ENCODE assay signal across 23 mouse cellular contexts in genomic region chr13:16646056-16646455, GRCm38 (mm10).
A peak's percentile ranks its signal among the peaks of the same experiment; 100 is the strongest.
DNase-seq lines count a peak whose midpoint lies in the region; ATAC-seq and TF ChIP-seq lines count a peak whose summit lies in the region.
"Had no signal": no experiment of that assay in that cellular context is flagged by ENCODE, and none has a peak within 500 bp of the region (broad histone marks: within the 10 kb centered on the region; RNA-seq: fewer than 3 reads in every experiment).

No protein-coding gene starts in this region.

- no peaks in the 10 kb centered on the region for H3K9me3 ChIP-seq in hindbrain, embryonic 16.5 days (ENCODE audit: control insufficient read depth, low read length)
- H3K9me3 ChIP-seq in hindbrain, postnatal 0 days (ENCODE audit: low read length), result no peaks in the 10 kb centered on the region
- no peaks in the 10 kb centered on the region for H3K9me3 ChIP-seq in forebrain, postnatal 0 days (ENCODE audit: low read length)
- H3K9me3 ChIP-seq: embryonic facial prominence, embryonic 10.5 days; heart, embryonic 13.5 days; hindbrain, embryonic 13.5 days; intestine, embryonic 15.5 days; lung, embryonic 15.5 days had no signal

- H3K27me3 ChIP-seq in hindbrain, embryonic 16.5 days (replicated peaks; ENCODE audit: control insufficient read depth, insufficient read depth, low read length), result no peaks in the 10 kb centered on the region
- no peaks in the 10 kb centered on the region for H3K27me3 ChIP-seq in hindbrain, postnatal 0 days (ENCODE audit: insufficient read depth, low read length)
- H3K27me3 ChIP-seq in forebrain, postnatal 0 days (ENCODE audit: insufficient read depth, low read length), result no peaks in the 10 kb centered on the region
- H3K27me3 ChIP-seq: heart, embryonic 13.5 days; hindbrain, embryonic 13.5 days; intestine, embryonic 15.5 days; lung, embryonic 15.5 days; Patski had no signal

- ATAC-seq in hindbrain, embryonic 16.5 days, result peak; percentile 56; the same call in 1 of the 2 replicates
- ATAC-seq in hindbrain, postnatal 0 days, result no peak
- ATAC-seq in forebrain, postnatal 0 days, result peak; percentile 73
- ATAC-seq: activated CD4-positive, CD25-positive, alpha-beta regulatory T cell, adult 4 months; CD4-positive, CD25-positive, alpha-beta regulatory T cell, adult 4 months; intestine, embryonic 15.5 days; Patski had no signal

- peak; percentile 8 for DNase-seq in cerebellum, adult 9-11 months
- no peak for DNase-seq in cerebellum, postnatal 25 days
- no peak for DNase-seq in hindbrain, postnatal 0 days (ENCODE audit: low spot score)
- peak; percentile 67 for DNase-seq in forebrain, postnatal 0 days
- peak; percentile 43 to 52 for DNase-seq in layer of hippocampus, postnatal 36 days
- no peak for DNase-seq in spleen, postnatal 10 days (ENCODE audit: low spot score in 2 of 2)
- DNase-seq: adrenal gland, postnatal 14 days; gastrocnemius, postnatal 10 days; heart, adult 11 months; kidney, postnatal 36 days; lung, postnatal 4 days; retina, postnatal 1 day; thymus, postnatal 14 days had no signal

- no peaks in the 10 kb centered on the region for H3K4me1 ChIP-seq in hindbrain, embryonic 16.5 days (ENCODE audit: control insufficient read depth, insufficient read depth, low read depth, low read length)
- H3K4me1 ChIP-seq in hindbrain, postnatal 0 days (ENCODE audit: insufficient read depth, low read length), result no peaks in the 10 kb centered on the region; the same call in 1 of the 2 replicates
- H3K4me1 ChIP-seq in forebrain, postnatal 0 days (ENCODE audit: insufficient read depth), result peaks cover 7% of the 10 kb centered on the region; the same call in 1 of the 2 replicates
- H3K4me1 ChIP-seq: embryonic facial prominence, embryonic 10.5 days; intestine, embryonic 15.5 days had no signal

- H3K27ac ChIP-seq in hindbrain, embryonic 16.5 days (ENCODE audit: low read depth, low read length), result no peak overlapping the region
- H3K27ac ChIP-seq in hindbrain, postnatal 0 days, result no peak overlapping the region
- peak overlapping the region; percentile 42; the same call in 1 of the 2 replicates for H3K27ac ChIP-seq in forebrain, postnatal 0 days (ENCODE audit: low read depth, low read length)
- H3K27ac ChIP-seq: embryonic facial prominence, embryonic 10.5 days; heart, embryonic 13.5 days; hindbrain, embryonic 13.5 days; intestine, embryonic 15.5 days; liver, embryonic 14.5 days; lung, embryonic 15.5 days had no signal

- no peak overlapping the region for H3K9ac ChIP-seq in hindbrain, embryonic 16.5 days (ENCODE audit: low read depth, low read length)
- no peak overlapping the region for H3K9ac ChIP-seq in hindbrain, postnatal 0 days (replicated peaks; ENCODE audit: low read length)
- no peak overlapping the region for H3K9ac ChIP-seq in forebrain, postnatal 0 days
- H3K9ac ChIP-seq: heart, embryonic 13.5 days; hindbrain, embryonic 13.5 days; intestine, embryonic 15.5 days; liver, embryonic 14.5 days; lung, embryonic 15.5 days had no signal

- no peak for TF ChIP-seq CTCF in hindbrain, postnatal 0 days (IDR thresholded peaks at IDR 0.05; ENCODE audit: low read depth)
- no peak for TF ChIP-seq CTCF in forebrain, postnatal 0 days (IDR thresholded peaks at IDR 0.05; ENCODE audit: low read depth)

- no peaks in the 10 kb centered on the region for H3K36me3 ChIP-seq in hindbrain, embryonic 16.5 days (ENCODE audit: control insufficient read depth, insufficient read depth, low read length)
- H3K36me3 ChIP-seq in hindbrain, postnatal 0 days (ENCODE audit: insufficient read depth, low read length), result no peaks in the 10 kb centered on the region
- no peaks in the 10 kb centered on the region for H3K36me3 ChIP-seq in forebrain, postnatal 0 days (ENCODE audit: insufficient read depth)
- H3K36me3 ChIP-seq: embryonic facial prominence, embryonic 10.5 days; heart, embryonic 13.5 days; hindbrain, embryonic 13.5 days; intestine, embryonic 15.5 days; lung, embryonic 15.5 days had no signal

- no peak overlapping the region for H3K4me3 ChIP-seq in hindbrain, embryonic 16.5 days (ENCODE audit: low read length)
- no peak overlapping the region for H3K4me3 ChIP-seq in hindbrain, postnatal 0 days (ENCODE audit: low read length)
- H3K4me3 ChIP-seq in forebrain, postnatal 0 days (ENCODE audit: low read depth, low read length), result no peak overlapping the region
- H3K4me3 ChIP-seq: embryonic facial prominence, embryonic 10.5 days; heart, embryonic 13.5 days; hindbrain, embryonic 13.5 days; intestine, embryonic 15.5 days; lung, embryonic 15.5 days had no signal

- no peak overlapping the region for H3K4me2 ChIP-seq in hindbrain, embryonic 16.5 days (ENCODE audit: low read length)
- no peak overlapping the region for H3K4me2 ChIP-seq in hindbrain, postnatal 0 days (ENCODE audit: low read depth, low read length)
- no peak overlapping the region for H3K4me2 ChIP-seq in forebrain, postnatal 0 days (ENCODE audit: low read depth)
- H3K4me2 ChIP-seq: heart, embryonic 13.5 days; hindbrain, embryonic 13.5 days; intestine, embryonic 15.5 days; lung, embryonic 15.5 days had no signal

Comparison
In these comparisons a context has a peak if more than half of its experiments do, and no peak if none do; other contexts are left out.
1. DNase-seq: peak in cerebellum, adult 9-11 months (single experiment), forebrain, postnatal 0 days (single experiment) and layer of hippocampus, postnatal 36 days (2 of 2); none in cerebellum, postnatal 25 days (0 of 2), hindbrain, postnatal 0 days (single experiment) and spleen, postnatal 10 days (0 of 2).